Mouse (Mus musculus) leukemia stem cell, adult 10-12 weeks (primary cell): ENCODE measurements around the gene Cdcp1. TPM values are rescaled to one million over a fixed set of nuclear protein-coding genes. Genes with fewer than 3 reads are reported as not detected.

Experiments
- polyA plus RNA-seq: library from polyadenylated mRNA; stranded (reverse); fragments of >175 nt; gene quantifications from 2 replicates; pipeline ENCODE4 v1.2.3, GENCODE M21; 2012; ENCODE audit warnings: low replicate concordance

Cdcp1 gene
- polyA plus RNA-seq: not detected in 2 replicates

DNA sequence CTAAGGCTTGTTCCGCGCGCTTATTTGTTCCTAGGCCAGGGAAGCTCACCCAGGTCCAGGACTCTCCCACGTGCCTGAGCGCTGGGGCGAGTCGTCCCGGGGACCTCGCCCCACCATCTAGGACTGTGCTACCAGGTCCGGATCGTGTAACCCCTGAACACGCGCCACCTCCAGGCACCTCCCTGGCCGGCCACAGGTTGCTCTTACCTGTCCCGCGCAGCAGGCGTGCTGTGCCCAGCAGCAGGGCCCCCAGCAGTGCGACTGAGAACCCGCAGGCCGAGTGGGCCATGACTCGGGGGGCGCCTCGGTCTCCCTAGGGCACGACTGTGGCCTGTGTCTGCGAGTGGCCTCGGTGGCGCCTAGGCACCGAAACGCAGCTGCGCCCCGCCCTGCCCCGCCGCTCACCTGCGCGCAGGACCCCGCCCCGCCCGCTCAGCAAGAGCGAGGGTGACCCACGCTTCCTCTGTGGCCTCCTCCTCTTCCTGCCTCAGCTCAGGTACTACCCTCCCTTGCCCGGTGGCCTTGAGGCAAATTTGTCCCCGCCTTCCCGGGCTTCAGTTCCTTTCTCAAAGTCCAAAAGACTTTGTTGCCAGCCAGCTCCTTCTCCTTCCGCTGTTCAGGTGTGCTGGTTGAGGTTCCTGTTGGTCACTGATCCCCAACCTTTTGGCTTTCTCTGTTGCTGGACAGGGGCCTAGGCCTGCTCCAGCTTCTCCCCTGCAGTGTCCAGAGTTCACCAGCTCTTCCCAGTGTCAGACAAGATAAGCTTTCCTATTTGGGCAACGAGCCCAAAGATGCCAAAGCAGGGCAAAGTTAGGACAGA is at the start of gene Cdcp1:
TSS of gene Cdcp1 (minus strand) at position 418 of the 820 bp plus-strand sequence.

GRCm38 (mm10) chr9:123260611-123261021 is 44.8 kb upstream of the Cdcp1 start, which contains the start of gene Tmem158:
Tmem158 (minus strand) TSS chr9:123260764.

DNA sequence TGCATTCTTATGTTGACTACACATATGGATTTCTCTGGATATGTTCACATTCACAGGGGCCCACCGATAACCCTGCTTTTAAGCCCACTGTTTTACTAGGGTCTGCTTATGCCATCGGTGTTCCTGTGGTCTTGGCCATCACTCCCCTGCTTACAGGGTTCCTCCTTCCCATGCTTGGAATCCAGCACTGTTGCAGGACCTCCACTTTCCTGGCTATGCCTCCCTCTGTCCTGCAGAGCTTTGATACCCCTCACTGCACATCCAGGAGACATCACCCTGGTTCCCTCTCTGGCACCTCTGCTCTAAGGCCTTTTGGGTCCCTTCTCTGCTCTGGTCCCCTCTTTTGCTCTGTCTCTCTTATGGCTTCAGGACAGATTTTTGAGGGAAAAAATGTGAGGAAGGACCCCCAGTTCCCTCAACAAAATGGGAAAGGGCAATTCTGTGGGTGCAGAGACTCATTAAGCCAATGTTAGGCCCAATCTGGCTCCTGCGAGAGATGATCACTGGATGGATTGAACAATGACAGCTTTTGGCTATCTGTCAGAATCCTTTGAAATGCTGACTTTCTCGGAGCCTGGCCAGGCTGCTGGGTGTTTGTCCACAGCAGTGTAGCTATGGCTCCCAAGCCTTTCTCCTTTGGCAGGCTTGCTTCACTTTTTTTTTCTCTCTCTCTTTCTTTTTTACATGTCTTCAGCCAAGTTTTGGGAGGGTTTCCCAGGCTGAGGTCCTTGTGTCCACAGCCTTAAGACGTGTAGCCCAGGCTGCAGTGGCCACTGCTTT is 65.4 kb downstream of the Cdcp1 start, which contains the start of gene Clec3b:
TSS of gene Clec3b (plus strand) at position 706 of the 780 bp plus-strand sequence.

Other genes with a start within 250 kb of the Cdcp1 start
- 0.74 and 2.9 TPM in 2 replicates for gene Tmem42, start 194.7 kb downstream of the Cdcp1 start, polyA plus RNA-seq
- not detected in 2 replicates for gene Tgm4, start 181.3 kb downstream of the Cdcp1 start, polyA plus RNA-seq
- gene Zdhhc3, start 102.8 kb downstream of the Cdcp1 start, polyA plus RNA-seq: 65.3 and 82.4 TPM in 2 replicates
- gene Exosc7, start 102.8 kb downstream of the Cdcp1 start, polyA plus RNA-seq: 0.38 and 8.1 TPM in 2 replicates
- 0.80 and 1.5 TPM in 2 replicates for gene Clec3b, start 65.1 kb downstream of the Cdcp1 start, polyA plus RNA-seq
- 21.1 and 30.8 TPM in 2 replicates for gene Tmem158, start 44.7 kb upstream of the Cdcp1 start, polyA plus RNA-seq
- 9.1 and 13.8 TPM in 2 replicates for gene Lars2, start 150.9 kb upstream of the Cdcp1 start, polyA plus RNA-seq